Mouse (Mus musculus): Measurements from ENCODE around the gene Tspan12.
"Not testable (repeated sequence)": the region's sequence is repeated elsewhere in the genome, so short reads cannot be mapped to it uniquely, and the experiment has no call there.

Gene Tspan12

GRCm38 (mm10) chr6:21852344-21852785, at the start of gene Tspan12:
Gene Tspan12, minus strand, starts transcription at chr6:21852515.
- no peak for ATAC-seq (ENCODE audit: insufficient number of reproducible peaks, low FRiP score, low TSS enrichment)

DNA sequence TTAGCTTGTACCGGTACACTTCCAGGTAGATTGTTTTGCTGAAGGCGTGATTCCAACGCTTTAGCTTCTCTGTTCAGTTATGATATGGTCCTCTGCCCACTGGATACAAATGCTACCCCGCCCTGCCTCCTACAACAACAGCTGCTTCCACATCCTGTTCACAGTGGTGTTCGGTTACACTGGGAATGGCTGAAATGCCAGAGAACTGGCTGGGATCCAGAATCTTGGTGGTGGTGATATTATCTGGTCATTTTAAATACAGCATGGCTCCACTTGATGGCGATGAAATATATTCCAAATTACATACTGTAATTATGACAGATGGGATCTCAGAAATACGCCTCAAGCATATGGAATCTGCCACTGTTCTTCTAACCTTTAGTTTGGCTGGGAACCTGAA, 42.1 kb upstream of the Tspan12 start:
- ATAC-seq (ENCODE audit: insufficient number of reproducible peaks, low FRiP score, low TSS enrichment): peak; percentile 40; the same call in 1 of the 2 replicates

- ATAC-seq (ENCODE audit: insufficient number of reproducible peaks, low FRiP score, low TSS enrichment): no peak
Measured at GRCm38 (mm10) chr6:21889101-21889500, 36.8 kb upstream of the Tspan12 start.

GRCm38 (mm10) chr6:21887971-21888370, 35.7 kb upstream of the Tspan12 start:
- not testable (repeated sequence) for ATAC-seq (ENCODE audit: insufficient number of reproducible peaks, low FRiP score, low TSS enrichment)

- no peak for ATAC-seq (ENCODE audit: insufficient number of reproducible peaks, low FRiP score, low TSS enrichment)
Measured at GRCm38 (mm10) chr6:21879496-21879895, 27.2 kb upstream of the Tspan12 start.

- no peak for ATAC-seq (ENCODE audit: insufficient number of reproducible peaks, low FRiP score, low TSS enrichment)
Measured at GRCm38 (mm10) chr6:21867310-21867709, 15.0 kb upstream of the Tspan12 start.

DNA sequence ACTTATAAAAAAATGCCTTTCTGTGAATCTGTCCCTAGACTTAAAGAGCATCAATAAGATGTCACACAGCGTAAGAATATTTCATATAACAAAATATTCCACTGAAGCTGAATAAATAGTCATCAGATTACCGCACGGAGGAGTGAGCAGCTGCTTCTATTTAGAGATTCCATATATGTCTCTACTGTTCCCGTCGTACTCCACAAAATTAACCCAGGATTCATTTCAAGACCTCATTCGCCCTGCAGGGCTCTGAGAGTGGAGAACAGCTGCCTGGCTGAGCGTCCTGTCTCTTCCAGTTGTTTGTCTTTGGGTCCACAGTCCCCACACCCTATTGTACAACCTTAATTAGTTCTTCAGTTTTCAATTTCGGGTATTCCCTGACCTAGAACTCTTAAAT, 11.9 kb upstream of the Tspan12 start:
- ATAC-seq (ENCODE audit: insufficient number of reproducible peaks, low FRiP score, low TSS enrichment): no peak

DNA sequence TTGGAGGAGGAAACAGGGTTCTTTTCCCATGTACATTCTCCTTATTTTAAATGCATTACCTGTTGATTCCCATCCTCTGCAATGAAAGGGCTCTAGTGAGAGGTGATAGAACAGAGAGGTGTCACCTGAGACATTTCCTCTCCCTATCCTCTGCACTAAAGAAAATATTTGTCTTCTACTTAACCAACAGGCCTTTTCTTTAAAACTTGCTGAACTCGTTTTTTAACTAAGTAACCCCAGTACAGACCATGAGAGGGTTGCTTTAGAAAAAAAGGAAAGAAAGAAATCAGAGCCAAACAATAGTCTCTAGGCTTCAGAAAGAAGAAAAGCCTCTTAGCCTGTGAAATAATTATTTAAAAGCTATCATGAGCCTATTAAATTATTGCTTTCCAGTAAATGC, 11.2 kb upstream of the Tspan12 start:
- no peak for ATAC-seq (ENCODE audit: insufficient number of reproducible peaks, low FRiP score, low TSS enrichment)

DNA sequence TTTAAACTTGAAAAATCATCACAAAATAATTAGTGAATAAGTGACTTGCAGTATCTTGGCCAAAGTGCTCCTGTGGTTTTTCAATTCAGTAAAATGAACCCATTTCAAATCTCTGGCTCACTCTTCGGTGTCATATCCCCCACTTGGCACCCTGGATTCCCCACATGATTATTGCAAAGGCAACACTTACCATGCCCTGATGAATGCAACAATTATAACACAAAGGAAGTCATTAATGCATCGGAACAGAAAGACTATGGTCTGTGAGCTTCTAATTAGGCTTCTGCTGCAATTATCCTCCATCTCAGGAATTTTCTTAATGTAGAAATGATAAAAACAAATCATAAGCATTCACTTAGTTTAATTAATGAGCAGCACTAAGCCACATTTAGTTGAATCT, 9.0 kb upstream of the Tspan12 start:
- ATAC-seq (ENCODE audit: insufficient number of reproducible peaks, low FRiP score, low TSS enrichment): no peak

DNA sequence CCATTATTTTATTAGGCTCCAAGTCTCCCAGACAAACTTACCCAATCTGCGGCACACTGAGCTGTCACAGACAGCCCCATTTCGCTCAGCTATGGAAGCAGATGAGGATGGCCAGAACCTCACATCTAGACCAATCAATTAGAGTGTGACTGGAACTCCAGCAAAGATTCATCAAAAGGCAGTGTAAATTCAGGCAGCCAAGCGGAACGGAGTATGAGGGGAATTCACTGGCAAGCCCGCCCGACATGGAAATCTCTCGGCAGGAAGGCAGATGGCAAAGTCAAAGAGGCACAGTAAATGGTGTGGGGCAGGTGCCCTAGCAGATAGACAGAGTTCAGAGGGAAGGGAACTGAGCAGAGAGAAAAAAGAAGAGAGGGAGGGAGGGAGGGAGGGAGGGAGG, 5.5 kb upstream of the Tspan12 start:
- no peak for ATAC-seq (ENCODE audit: insufficient number of reproducible peaks, low FRiP score, low TSS enrichment)

DNA sequence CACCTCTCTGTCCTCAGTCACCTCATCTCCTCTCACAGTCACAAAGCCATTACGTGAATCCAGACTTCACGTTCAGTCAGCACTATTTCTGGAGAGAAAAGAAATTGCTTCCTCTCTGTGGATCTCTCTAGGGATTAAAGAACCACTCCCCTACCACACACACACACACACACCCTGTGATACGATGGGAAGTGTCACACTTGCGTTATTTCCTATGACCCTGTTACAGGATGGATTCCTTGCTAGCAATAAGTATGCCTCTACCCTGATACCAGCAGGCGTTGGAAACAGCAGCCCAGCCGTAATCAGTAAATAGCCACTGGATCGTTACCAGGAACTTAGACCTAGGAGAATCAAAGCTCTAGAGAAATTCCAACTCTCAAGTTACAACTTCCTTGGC, 3.6 kb upstream of the Tspan12 start:
- no peak for ATAC-seq (ENCODE audit: insufficient number of reproducible peaks, low FRiP score, low TSS enrichment)

GRCm38 (mm10) chr6:21853342-21853741, 1.0 kb upstream of the Tspan12 start:
- no peak for ATAC-seq (ENCODE audit: insufficient number of reproducible peaks, low FRiP score, low TSS enrichment)

GRCm38 (mm10) chr6:21851596-21852343, 545 bp downstream of the Tspan12 start:
- ATAC-seq (ENCODE audit: insufficient number of reproducible peaks, low FRiP score, low TSS enrichment): peak; percentile 67

GRCm38 (mm10) chr6:21851346-21851595, 1.0 kb downstream of the Tspan12 start:
- ATAC-seq (ENCODE audit: insufficient number of reproducible peaks, low FRiP score, low TSS enrichment): peak; percentile 81

DNA sequence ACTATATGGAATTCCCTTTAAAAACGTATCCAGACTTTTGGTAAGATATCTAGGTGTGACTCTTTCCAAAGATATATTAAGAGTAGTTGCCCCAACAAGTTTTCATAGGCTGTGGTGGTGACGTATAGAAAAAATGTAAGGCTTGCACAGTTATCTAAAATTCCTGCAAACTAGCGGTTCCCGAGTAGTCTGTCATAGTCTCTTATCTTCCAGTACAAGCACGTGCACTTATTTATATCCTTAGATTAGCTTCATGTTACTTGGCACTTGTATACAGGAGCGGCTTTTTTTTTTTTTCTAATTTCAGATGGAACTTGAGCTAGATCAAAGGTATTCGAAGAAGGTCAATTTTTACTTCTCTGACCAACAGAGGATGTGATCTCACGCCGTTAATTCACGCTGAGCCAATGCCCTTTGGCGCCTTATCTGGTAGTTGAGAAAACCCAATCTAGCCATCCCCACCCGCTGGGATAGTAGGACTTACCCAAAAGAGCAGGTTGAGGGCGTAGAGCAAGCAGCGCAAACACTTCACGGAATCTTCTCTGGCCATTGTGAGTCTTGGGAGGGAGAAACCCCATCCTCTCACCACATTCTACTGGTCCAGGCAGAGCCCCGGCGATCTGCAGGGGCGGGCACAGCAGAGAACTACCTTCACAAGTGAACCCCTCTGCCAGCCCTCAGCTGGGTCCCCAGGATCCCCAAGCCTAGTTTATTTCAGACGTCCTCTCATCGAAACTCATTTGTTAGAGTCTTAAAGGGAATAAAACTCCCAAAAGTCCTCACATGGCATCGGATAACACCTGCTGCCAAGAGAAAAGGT, 1.6 kb downstream of the Tspan12 start:
- 0 out of 2 replicates have a peak, but pooled peaks have one; percentile 2 for ATAC-seq (ENCODE audit: insufficient number of reproducible peaks, low FRiP score, low TSS enrichment)

DNA sequence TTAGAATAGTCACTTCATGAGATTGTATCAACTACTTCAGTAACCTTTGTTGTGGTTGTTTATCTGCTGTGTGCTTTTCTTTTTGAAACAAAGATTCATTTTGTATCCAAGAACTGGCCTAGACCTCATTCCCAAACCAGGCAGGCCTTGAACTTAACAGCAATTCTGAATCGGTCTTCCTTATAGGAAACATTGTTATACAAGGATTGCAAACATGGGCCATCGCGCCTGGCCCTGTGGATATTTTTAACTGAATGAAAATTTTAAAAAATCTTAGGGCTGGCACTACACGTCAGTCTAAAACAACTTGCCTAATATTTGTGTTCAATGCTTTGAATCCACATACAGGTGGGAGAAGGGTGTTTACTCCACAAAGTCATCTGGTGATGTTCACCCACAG, 3.5 kb downstream of the Tspan12 start:
- ATAC-seq (ENCODE audit: insufficient number of reproducible peaks, low FRiP score, low TSS enrichment): no peak

DNA sequence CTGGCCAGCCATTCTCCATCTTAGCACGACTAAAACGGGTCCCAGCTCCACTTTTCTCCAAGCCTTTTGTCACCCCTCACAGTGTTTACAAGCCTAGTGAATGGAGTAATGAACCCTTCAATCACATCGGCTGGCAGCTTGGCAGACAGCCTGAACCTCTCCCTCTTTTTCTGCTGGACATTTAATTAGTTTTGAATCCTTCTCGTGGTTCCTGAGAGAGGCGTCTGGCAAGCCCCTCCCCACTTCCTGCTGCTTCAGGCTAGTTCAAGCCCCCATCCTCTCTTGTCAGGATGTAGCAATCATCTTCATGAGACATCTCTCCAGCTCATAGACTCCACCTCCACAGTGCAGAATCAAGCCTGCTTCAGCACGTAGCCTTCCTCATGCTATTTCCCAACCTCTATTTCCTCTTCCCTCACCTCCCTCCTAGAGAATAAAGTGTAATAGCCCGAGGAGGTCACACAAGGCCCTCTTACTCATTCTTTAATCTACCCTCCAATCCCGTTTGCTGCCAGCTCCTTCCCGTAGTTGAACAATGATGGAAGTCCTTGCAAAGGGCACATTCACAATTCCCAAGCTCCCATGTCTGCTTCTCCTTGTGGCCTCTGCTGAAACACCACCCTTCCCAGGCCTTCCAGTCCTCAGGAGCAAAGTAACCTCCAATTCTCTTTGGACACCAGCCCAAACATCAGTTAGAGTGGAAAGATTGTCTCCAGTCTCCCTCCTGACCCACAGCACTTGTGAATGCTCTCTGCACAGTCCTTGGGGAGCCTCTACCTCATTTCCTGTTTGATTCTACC, 12.1 kb downstream of the Tspan12 start:
- no peak for ATAC-seq (ENCODE audit: insufficient number of reproducible peaks, low FRiP score, low TSS enrichment)

GRCm38 (mm10) chr6:21839244-21839814, 13.0 kb downstream of the Tspan12 start:
- no peak for ATAC-seq (ENCODE audit: insufficient number of reproducible peaks, low FRiP score, low TSS enrichment)

DNA sequence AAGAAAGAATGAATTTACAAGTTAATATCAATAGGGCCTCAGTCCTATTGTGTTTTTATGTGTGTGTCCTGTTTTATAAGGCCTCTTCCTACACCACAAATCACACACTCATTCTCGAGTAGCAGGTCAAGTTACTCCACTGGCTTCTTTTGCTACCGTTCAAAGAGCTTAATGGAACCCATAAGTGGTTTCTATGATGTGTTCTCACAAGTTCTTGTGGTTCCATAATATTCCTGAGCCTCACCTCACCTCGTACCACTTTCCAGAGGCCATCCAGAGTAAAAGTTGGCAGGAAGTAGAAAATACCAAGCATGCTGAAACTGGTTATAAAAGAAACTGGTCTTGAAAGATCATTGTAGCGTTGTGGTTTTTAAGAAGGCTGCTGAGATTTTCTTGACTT, 18.8 kb downstream of the Tspan12 start:
- ATAC-seq (ENCODE audit: insufficient number of reproducible peaks, low FRiP score, low TSS enrichment): no peak

GRCm38 (mm10) chr6:21831871-21832270, 20.4 kb downstream of the Tspan12 start:
- ATAC-seq (ENCODE audit: insufficient number of reproducible peaks, low FRiP score, low TSS enrichment): no peak

DNA sequence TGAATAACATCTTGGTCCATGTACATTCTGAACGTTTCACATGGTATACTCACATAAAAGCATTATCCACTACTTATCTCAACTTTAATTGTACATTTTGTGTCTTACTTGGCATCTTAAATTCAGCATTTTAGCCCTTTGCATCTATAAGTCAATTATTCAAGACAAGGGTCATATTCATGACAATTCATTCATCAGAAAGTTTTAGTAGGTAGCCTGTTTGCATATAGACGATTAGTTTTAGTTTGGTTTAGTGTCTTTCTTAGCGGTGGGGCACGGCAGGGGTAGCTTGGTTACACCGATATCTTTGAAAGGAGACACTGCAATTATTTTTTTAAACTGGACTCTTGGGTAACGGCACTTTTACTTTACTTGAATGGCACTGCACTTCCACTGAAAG, 21.4 kb downstream of the Tspan12 start:
- ATAC-seq (ENCODE audit: insufficient number of reproducible peaks, low FRiP score, low TSS enrichment): no peak

Data from cerebellum, adult (tissue).